Mouse (Mus musculus) liver, postnatal 0 days (tissue): ENCODE measurements at regions not wholly inside any gene's neighbourhood (a gene's known extent, or its start where the extent isn't known, plus 50 kb on each side); places are given as distances from the start of the nearest gene placed in this dataset.

Experiments used
- CTCF ChIP-seq: sonication (generic); IDR thresholded peaks from 2 replicates; pipeline ENCODE4 v1.5.1; 2016; ENCODE audit warnings: antibody characterized with exemption, low read depth
- EP300 ChIP-seq: IDR thresholded peaks from 2 replicates; pipeline ENCODE4 v1.6.1; 2016; ENCODE audit warnings: antibody characterized with exemption, low read depth, mild to moderate bottlenecking

- TF ChIP-seq EP300 (no peak), CTCF (no peak)
These were observed 117.9 kb downstream of the Zfp326 start for GRCm38 (mm10) chr5:105994218-105994617.
